Mouse (Mus musculus): ENCODE results near the gene Itpripl2.

Itpripl2 gene

DNA sequence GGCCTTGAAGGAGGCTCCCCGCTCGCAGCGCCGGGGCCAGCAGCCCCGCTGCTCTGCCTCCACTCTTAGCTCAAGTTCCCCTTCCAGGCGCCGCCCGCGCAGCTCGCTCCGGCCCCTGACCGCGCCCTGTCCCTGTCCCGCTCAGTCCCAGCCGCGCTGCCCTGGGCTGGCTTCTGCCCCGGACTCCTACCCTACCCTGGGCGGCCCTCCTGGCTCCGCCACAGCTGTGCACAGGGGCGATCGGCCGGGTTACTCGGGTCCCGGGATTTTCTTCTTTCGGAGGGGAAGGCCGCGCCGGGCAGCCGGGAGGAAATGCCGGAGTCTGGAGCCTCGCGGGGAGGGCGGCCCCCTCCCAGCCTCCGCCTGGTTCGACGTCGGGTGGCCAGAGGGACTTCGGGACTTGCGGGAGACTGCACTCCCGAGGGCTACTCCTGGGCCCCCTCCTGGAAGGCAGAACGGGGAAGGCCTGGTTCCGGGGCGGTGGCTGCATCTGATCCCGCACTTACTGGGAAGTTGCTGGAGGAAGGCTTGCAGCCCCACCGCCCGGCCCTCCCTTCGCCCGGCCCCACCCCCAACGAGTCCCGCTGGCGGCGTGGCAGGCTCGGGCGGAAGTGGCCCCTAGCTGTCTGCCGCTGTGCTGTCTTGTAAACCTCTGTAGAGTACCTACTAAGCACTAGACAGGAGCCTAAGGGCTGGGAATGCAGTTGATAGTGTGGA lies at the start of gene Itpripl2:
Gene Itpripl2, minus strand, starts transcription at position 545 of the 717 bp plus-strand sequence.
- in situ Hi-C loops (cut with MboI, MseI) = no loop called here

DNA sequence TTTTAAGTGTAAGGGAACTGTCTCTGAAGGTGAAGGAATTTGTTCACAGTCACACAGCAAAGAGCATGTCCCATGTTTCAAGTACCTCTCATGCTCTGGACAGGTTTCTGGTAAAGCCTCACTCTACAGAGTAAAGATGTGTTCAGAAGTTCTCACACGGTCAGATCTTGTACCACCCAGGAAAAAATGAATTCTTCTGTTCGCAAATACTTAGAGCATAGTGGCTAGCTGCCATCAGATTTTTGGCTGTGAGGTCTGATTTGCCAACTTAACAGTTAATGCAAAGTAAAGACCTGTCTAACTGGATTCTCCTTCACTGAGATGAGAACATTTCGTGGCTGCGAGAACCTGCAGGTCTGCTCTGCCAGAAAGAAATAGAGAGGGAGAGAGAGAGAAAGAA lies 43.3 kb upstream of the Itpripl2 start:
- in situ Hi-C loops (cut with MboI, MseI) = no loop called here

DNA sequence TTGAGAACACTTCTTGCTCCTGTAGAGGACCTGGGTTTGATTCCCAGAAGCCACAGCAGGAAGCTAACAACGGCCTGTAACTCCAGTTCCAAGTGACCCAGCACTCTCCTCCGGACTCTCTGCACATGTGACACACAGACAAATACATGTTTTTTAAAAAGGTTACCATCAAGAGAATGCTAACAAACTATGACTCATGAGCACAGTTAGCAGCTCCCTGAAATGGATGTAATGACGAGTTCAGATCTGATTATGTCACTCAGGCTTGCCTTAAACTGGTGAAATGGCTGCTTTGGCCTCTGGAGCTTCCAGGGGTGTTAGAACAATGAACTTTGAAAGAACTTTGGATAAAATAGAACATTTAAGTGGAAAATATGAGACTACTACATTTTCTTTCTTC lies 42.6 kb upstream of the Itpripl2 start:
- in situ Hi-C loops (cut with MboI, MseI) = no loop called here

DNA sequence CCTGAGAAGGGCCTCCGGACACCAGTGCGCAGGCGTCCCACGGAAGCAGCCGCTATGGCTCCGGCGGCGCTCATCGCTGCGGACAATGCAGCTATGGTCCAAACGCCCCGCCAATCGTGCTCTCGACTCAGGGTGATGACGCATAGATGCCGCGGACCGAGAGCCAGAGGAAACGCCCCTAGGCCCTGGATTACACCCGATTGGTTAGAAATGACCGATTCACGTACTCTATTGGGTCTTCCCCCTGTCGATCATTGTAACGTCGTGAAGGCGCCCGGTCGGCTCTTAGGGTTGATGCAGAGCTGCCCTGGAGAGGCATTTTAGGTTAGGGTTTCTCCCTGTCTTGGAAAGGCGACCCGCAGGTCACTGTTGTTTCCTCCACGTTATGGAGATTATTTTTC lies 41.4 kb upstream of the Itpripl2 start, which contains the start of gene Coq7:
Gene Coq7, minus strand, starts transcription at position 179 of the 401 bp plus-strand sequence.
- in situ Hi-C loops (cut with MboI, MseI) = no loop called here

DNA sequence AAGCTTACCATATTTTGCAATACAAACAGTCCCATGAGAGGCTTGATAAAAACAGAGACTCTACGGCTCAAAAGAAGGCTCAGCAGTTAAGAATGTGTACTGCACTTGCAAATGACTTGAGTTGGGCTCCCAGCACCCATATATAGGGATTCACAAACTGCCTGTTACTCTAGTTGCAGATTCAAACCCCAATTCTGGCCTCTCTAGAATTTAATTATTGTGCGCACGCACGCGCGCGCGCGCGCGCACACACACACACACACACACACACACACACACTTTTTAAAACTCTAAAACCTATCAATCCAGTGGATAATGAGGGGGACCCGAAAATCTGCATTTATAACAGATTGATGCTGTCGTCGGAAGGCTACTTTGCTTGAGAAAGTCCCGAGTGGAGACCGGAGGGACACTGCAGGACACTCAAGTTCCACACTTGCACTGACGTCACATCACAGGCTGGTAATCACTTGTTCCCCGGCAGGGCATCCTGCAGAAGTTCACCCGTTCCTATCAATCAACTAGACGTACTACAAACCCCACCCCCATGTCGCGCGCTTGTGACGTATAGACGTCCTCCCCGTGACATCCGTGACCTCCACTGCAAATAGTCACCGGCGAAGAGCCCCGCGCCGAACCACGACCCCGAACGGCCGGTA lies 40.9 kb upstream of the Itpripl2 start:
- in situ Hi-C loops (cut with MboI, MseI) = no loop called here

DNA sequence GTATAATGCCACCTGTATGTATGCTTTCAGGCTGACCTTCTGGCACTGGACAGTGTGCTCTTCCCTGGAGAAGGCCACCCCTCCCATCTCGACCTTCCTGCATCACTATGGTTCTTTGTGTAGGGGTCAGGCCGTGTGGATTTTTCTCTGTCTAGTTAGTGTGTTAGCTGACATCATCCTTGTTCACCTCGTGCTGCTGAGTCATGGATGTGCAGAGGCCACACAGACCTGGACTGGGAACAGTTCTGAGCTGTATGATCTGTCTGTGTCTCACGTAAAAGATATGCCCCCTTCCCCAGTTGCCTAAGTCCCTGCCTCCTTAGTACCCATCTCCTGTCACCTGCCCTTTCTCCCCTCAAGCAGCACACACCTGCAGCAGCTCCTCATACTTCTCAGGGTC lies 35.2 kb upstream of the Itpripl2 start:
- in situ Hi-C loops (cut with MboI, MseI) = no loop called here

DNA sequence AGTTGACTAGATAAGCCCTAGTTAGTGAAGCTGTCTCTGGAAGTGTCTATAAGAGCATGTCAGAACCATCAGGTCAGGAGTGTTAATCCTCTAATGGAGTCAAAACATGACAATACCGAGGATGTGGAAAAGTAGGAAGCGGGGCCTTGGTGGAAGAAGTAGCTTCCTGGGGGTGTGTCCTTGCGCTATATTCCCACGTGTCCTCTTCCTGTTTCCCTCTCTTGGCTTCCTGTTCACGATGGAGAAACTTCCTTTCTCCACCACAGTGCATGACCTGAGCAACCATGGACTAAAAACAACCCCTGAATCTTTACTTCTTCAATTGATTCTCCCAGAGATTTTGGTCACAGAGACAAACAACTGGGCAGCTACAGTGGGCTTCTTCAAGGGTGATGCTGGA lies 30.3 kb upstream of the Itpripl2 start:
- in situ Hi-C loops (cut with MboI, MseI) = loop anchor here (5.0 kb wide), 1 partner anchor 80 kb away; no protein-coding TSS in a partner anchor

DNA sequence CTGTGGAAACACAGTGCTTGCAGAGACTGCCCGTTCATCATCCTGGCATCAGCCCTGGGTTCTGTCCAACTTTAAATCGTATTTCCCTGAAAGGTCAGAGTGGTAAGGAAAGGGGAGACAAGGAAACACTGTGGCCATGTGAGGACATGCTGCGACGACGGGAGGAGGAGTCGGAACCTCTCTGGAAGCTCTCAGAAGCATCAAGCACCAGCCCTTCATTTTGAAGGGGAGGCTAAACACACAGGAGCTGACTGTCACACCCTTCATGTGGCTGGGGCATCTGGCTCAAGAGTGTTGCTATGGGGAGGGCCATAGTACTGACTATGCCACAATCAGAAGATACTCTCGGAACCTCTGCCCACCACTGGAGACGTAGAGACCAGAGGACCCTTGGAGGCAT lies 27.9 kb upstream of the Itpripl2 start:
- in situ Hi-C loops (cut with MboI, MseI) = loop anchor here (5.0 kb wide), 1 partner anchor 77 kb away; no protein-coding TSS in a partner anchor

DNA sequence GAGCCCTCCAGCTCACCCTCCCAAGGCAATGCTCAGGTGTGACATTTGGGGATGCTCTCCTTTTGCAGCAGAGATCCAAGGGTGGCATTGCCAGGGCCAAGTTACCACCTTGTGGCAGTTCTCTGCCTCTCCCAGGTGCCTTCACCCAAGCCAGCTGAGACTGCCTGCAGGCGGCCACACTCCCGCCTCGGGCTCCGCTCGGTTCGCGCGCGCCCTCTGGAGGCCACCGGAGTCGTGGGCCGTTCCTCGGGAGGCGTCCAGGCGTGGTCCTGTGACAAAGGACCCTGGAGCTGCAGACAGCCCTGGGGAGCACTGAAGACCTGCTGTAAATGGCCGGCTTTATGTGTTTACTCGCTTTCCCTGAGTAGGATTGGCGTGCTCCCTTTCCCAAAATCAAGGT lies 26.9 kb upstream of the Itpripl2 start:
- in situ Hi-C loops (cut with MboI, MseI) = no loop called here

DNA sequence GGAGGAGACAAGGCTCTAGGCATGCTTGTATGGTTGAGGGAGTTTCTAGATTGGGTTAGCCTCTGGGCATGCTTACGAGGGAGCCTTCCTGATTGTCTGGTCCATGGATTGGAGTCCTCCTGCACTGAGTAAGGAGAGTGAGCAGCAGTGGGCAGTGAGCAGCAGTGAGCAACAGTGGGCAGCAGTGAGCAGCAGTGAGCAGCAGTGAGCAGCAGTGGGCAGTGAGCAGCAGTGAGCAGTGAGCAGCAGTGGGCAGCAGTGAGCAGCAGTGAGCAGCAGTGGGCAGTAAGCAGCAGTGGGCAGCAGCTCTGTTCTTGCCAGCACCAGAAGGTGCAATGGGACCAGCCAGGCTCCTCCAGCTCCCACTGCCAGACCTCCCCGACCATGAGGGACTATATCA lies 26.0 kb upstream of the Itpripl2 start:
- in situ Hi-C loops (cut with MboI, MseI) = no loop called here

DNA sequence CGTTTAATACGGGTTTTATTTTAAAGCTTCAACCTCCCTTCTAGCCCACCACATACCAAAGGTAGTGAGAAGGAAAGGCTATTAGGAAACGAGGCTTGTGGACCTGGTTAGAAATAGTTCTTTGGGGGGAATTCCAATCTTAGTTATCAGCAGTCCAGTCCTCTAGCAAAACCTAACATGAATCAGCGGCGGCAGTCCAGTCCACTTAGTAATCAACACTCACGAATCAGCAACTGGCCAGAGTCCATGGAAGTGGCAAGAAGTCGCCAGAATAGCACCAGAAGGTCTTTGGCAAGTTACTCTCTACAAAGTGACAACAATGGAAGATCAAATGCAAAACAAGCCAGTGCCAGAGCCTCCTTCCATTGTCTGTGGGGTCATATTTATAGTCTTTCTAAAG lies 16.8 kb upstream of the Itpripl2 start:
- in situ Hi-C loops (cut with MboI, MseI) = loop anchor here (5.0 kb wide), 1 partner anchor 201 kb away; no protein-coding TSS in a partner anchor

DNA sequence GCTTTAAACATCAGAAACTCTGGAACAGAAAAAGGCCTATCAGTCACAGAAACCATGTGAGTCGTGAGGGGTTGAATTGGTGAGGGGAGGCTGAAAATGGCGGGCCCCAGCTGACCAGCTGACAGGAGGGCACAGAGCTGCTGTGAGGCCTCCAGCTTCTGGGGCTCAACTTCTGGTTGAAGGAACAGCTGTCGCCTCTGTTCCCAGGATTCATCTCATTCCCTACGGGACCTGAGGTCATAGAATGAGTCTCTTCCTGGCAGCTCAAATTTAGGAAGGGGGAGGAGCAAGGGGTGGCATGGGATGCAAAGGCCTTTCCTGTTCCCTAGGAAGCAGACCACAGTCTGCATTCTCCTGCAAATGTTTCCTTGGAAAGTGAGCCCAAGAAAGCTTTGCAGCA lies 12.1 kb upstream of the Itpripl2 start:
- in situ Hi-C loops (cut with MboI, MseI) = no loop called here

DNA sequence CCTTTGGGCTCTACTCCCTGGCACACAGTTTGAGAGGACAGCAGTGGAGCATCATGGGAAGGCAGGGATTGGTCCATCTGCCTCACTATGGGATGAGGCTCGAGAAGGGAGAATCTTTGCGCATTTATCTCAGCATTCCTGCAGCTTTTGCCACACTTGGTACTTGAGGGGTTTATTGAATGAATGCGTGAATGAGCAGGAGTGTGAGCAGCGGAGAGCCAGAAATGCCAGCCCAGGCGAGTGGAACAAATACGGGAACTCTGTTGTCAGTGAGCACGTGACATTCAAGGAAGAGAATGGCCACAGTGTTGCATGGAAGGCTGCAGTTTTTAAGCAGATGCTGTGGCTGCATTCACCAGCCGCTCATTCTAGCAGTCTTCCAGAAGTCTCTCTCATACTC lies 10.6 kb upstream of the Itpripl2 start:
- in situ Hi-C loops (cut with MboI, MseI) = no loop called here

DNA sequence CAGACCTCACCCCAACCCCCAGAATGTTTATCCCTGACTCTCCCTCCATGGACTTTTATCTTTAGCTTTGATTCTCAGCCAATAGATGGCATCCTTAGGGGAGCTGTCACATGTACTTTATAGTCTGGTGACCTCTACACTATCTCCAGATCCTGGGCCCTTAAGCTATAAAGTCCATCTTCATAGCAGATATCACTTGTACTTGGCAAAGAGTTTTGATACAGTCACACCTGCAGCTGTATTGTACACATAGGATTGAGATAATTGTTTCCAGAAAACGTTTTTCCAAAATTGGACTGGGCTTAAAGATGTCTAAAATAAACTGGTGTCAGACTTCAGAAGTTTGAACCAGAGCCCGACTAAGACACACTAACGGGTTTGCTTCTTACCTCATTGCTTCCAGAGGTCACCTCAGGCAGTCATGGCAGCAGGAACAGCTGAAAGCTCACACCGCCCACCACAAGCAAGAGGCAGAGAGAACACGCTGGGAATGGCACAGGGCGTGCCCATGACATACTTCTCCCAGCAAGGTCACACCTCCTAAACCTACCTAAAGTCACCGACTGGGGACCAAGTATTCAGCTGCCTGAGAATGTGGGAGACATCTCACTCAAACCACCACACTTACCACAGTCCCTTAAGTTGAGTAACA lies 8.1 kb upstream of the Itpripl2 start:
- in situ Hi-C loops (cut with MboI, MseI) = loop anchor here (5.0 kb wide), 1 partner anchor 43 kb away; no protein-coding TSS in a partner anchor

DNA sequence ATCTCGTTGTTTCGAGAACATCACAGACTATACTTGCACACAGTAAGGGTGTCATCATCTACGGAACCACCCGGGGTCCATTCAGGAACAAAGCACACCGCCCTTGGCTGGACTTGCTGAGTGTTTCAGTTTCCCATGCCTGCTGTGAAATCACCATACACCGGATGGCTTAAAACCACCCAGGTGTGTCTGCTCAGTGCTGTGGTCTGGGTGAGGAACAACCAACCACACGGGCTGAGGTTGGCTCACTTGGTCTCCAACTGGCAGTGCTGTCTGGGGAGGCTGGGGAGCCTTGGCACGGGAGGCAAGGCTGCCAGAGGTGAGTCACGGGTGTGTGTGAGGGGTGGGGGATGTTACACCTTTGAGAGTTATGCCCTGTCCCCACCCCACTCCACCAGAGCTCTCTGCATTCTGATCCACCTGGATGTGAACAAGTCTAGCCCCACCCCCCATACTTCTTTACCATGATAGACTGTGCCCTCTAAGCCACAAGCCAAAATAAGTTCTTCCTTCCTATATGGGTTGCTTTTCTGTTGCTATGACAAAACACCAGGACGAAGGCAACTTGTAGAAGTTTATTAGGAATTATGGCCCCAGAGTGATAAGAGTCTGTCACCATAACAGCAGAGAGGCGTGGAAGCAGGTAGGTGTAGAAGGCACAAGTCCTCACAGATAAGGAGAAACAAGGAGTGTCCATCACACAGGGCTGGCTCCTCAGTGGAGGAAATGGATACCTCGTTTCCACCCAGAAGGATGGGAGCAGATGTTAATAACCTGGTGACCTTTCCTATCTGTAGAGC lies 7.4 kb upstream of the Itpripl2 start:
- in situ Hi-C loops (cut with MboI, MseI) = loop anchor here (5.0 kb wide), 1 partner anchor 42 kb away; no protein-coding TSS in a partner anchor

DNA sequence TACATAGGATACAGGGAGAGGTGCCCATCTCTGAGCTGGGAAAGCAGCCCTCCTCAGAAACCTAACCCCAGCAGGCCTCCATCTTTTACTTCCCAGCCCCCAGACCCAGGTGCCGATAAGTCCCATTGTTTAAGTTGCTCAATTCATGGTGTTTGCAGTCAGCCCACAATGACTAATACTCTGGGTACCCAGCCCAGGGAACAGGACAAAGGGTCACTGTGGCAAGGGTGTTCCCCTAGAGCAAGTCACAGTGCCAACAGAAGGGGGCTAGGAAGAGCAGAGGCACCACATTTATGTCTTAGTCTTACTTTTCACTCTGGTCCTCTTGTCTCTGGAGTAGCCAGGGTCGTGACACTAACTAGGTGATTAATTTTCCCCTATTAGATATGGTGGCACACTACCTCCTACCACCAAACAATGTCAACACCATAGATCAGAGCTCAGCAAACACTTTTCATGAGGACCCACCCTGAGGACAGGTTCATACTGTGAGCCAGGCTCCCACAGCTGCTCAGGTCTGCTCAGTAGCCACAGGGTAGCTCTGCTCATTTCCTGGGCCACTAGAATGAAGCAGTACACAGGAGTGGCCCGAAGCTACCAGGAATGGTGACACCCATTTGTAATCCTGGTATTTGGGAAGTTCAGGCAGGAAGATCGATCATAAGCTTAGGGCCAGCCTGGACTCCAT lies 3.3 kb upstream of the Itpripl2 start:
- in situ Hi-C loops (cut with MboI, MseI) = loop anchor here (5.0 kb wide), 1 partner anchor 38 kb away; no protein-coding TSS in a partner anchor

DNA sequence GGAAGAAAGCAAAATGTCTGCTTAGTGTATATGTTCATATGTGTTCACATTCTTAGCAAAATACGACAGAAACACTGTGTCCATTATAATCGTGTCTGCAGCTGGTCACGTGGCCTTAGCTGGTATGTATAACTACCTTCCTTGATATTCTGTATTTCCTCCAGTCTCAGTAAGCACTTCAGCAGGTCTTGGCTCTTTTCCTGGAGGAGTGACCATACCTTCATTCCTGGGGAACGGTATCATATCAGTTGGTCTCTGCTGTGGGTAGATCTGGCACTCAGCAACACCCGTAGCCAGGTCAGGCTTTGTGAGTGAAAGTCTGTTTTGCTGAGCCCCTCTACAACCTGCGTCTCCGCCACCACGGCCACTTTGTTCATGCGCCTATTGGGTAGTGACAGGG lies 2.1 kb upstream of the Itpripl2 start:
- in situ Hi-C loops (cut with MboI, MseI) = no loop called here

DNA sequence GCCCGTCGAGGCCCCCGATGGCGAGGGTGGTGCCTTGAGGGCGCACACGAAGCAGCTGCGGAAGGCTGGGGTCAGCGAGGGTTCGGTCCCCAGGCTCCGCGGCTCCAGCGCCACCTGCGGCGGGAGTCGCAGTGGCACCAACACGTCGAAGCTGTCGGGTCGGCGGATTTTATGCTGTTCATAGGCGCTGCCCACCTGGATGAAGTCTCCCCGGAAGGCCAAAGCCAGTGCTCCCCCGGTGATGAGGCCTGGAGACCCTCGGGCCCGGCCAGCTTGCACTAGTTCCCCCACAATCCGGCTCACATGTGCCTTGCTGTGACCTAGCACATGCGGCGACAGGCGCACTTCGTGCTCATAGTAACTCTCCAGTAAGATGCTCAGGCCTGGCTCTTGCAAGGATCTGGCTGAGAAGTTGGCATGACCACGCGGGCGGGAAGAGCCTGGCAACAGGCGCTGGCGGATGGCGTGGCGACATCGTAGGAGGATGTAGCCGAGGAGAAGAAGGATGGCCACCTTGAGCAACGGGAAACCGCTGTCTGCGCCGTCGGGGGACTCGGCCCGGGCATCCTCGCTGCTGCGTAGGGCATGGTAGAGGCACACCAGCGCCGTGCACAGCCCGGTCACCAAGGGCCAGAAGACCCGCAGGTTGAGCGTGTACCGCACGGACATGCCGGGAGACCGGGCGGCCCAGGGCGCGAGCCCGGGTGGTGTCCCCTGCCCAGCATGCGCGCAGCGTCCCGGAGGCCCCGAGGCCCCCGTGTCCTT lies 927 bp downstream of the Itpripl2 start:
- in situ Hi-C loops (cut with MboI, MseI) = no loop called here

DNA sequence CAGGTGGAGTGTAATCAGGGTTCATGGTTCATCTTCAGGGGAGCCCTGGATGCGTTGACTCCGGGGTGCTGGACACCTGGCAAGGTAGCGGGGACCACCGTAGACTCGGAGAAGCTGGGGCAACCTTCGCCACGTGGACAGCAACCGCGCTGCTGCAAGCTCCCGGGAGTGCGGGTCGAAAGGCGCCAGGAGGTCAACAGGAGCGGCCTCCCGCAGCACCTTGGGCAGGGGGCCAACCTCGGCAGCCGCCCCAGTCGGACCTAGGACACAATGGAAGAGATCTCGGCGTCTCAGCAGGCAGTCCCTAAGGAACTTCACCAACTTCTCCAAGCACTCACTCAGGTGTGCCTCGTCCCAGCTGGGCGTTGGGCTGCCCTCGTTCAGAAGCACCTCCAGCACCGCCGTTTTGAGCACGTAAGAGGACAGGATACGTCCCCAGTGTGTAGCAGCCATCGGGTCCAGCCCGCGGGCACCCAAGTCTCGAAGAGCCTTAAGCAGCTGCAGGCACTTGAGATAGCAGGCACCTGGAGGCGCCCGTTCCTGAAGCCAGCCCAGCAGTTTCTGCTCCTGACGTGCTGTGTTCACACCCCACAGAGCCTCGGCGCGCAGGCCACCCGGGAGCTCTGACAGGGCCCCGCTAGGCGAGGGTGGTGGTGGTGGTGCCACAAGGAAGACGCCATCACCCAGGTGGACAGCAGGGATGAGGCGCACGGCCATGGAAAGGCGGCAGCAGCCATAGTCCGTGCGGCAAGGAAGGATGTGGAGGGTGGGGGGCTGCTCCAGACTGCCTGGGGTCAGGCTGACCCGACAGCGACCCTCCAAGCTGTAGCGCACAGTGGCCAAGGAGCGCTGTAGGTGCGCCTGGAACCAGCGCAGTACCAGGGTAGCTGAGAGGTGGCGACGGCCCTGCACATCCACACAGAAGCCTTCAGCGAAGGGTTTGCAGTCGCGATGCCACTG lies 1.8 kb downstream of the Itpripl2 start:
- in situ Hi-C loops (cut with MboI, MseI) = no loop called here

Data from T-helper 2 cell (primary cell).